Mouse (Mus musculus): ENCODE data around the gene Hmcn1. TPM values are rescaled to one million over a fixed set of nuclear protein-coding genes. Genes with fewer than 3 reads are reported as not detected.

Hmcn1 gene
- polyA plus RNA-seq, 1 experiment = not detected

- Histone ChIP-seq H3K4me1 (ENCODE audit: control insufficient read depth) (no peaks in the 10 kb centered on the region), H3K9me3 (ENCODE audit: control insufficient read depth, low read length) (no peaks in the 10 kb centered on the region), H3K4me3 (replicated peaks) (no peak overlapping the region), H3K36me3 (ENCODE audit: control insufficient read depth) (no peaks in the 10 kb centered on the region), H3K27me3 (ENCODE audit: control insufficient read depth) (no peaks in the 10 kb centered on the region)
- TF ChIP-seq TAL1 (IDR thresholded peaks at IDR 0.05; ENCODE audit: low read length) = no peak
- TF ChIP-seq GATA1 (IDR thresholded peaks at IDR 0.05; ENCODE audit: low read length) = no peak
These were observed 457.3 kb downstream of the Hmcn1 start for GRCm38 (mm10) chr1:150535770-150536534.

- Histone ChIP-seq H3K4me1 (ENCODE audit: control insufficient read depth) (no peaks in the 10 kb centered on the region), H3K27me3 (ENCODE audit: control insufficient read depth) (no peaks in the 10 kb centered on the region), H3K9me3 (ENCODE audit: control insufficient read depth, low read length) (no peaks in the 10 kb centered on the region), H3K4me3 (replicated peaks) (no peak overlapping the region), H3K36me3 (ENCODE audit: control insufficient read depth) (no peaks in the 10 kb centered on the region)
- TF ChIP-seq TAL1 (IDR thresholded peaks at IDR 0.05; ENCODE audit: low read length) (no peak), GATA1 (IDR thresholded peaks at IDR 0.05; ENCODE audit: low read length) (no peak)
These were observed 458.6 kb downstream of the Hmcn1 start for GRCm38 (mm10) chr1:150534587-150534986.

- Histone ChIP-seq H3K9me3 (ENCODE audit: control insufficient read depth, low read length) (no peaks in the 10 kb centered on the region), H3K4me1 (ENCODE audit: control insufficient read depth) (no peaks in the 10 kb centered on the region), H3K27me3 (ENCODE audit: control insufficient read depth) (no peaks in the 10 kb centered on the region), H3K4me3 (replicated peaks) (no peak overlapping the region), H3K36me3 (ENCODE audit: control insufficient read depth) (no peaks in the 10 kb centered on the region)
- no peak for TF ChIP-seq TAL1 (IDR thresholded peaks at IDR 0.05; ENCODE audit: low read length)
- TF ChIP-seq GATA1 (IDR thresholded peaks at IDR 0.05; ENCODE audit: low read length) = no peak
These were observed 480.2 kb downstream of the Hmcn1 start for GRCm38 (mm10) chr1:150513041-150513440.

Other genes starting within 250 kb of the Hmcn1 start
- gene Gm47985, start 189.1 kb upstream of the Hmcn1 start, polyA plus RNA-seq (2012) = 0.04 TPM in 1 of 2 replicates, not detected in the other
- gene Gm8947, start 198.9 kb upstream of the Hmcn1 start, polyA plus RNA-seq (2012) = 0.02 TPM in 1 of 2 replicates, not detected in the other
- not detected in 2 replicates for gene Gm47995, start 205.0 kb upstream of the Hmcn1 start, polyA plus RNA-seq (2012)
- 0.24 and 0.46 TPM in 2 replicates for gene 3110040M04Rik, start 210.7 kb upstream of the Hmcn1 start, polyA plus RNA-seq (2012)
- gene Gm47996, start 216.7 kb upstream of the Hmcn1 start, polyA plus RNA-seq (2012) = not detected in 2 replicates